In genomic region chr7:141392552-141393222, GRCm38 (mm10) we compare ENCODE assay signal across 8 mouse cellular contexts. TPM values are rescaled to one million over a fixed set of nuclear protein-coding genes. Genes with fewer than 3 reads are reported as not detected.
DNase-seq lines count a peak whose midpoint lies in the region; ATAC-seq and TF ChIP-seq lines count a peak whose summit lies in the region.

No protein-coding gene starts in this region.

- intact Hi-C loops in gastrocnemius, adult 2 months (cut with DNase I): no loop called here

- H3K36me3 ChIP-seq in forebrain, embryonic 15.5 days: peaks cover 13% of the 10 kb centered on the region
- peaks cover 25% of the 10 kb centered on the region for H3K36me3 ChIP-seq in liver, embryonic 15.5 days (replicated peaks)
- peaks cover 10% of the 10 kb centered on the region; the same call in 1 of the 2 replicates for H3K36me3 ChIP-seq in stomach, embryonic 15.5 days

- no peak for DNase-seq in gastrocnemius, adult 2 months
- no peak for DNase-seq in gastrocnemius, postnatal 4 days (ENCODE audit: low spot score in 2 of 2)
- DNase-seq in MEL-GATA-1-ER (ENCODE audit: extremely low read depth, low read depth): peak; percentile 90
- DNase-seq in layer of hippocampus, postnatal 14 days (ENCODE audit: low spot score in 2 of 2): no peak
- DNase-seq in left cerebral cortex, adult 8-10 months (ENCODE audit: low spot score in 2 of 2): no peak

- peak overlapping the region; percentile 93 for H3K27ac ChIP-seq in gastrocnemius, adult 2 months
- peak overlapping the region; percentile 77 for H3K27ac ChIP-seq in forebrain, embryonic 15.5 days (replicated peaks)
- H3K27ac ChIP-seq in liver, embryonic 15.5 days (replicated peaks): peak overlapping the region; percentile 100
- peak overlapping the region; percentile 80 for H3K27ac ChIP-seq in stomach, embryonic 15.5 days

- H3K4me1 ChIP-seq in forebrain, embryonic 15.5 days: peaks cover 16% of the 10 kb centered on the region
- H3K4me1 ChIP-seq in liver, embryonic 15.5 days (replicated peaks): peaks cover 77% of the 10 kb centered on the region
- H3K4me1 ChIP-seq in stomach, embryonic 15.5 days: peaks cover 10% of the 10 kb centered on the region

- H3K9me3 ChIP-seq in forebrain, embryonic 15.5 days: no peaks in the 10 kb centered on the region
- no peaks in the 10 kb centered on the region for H3K9me3 ChIP-seq in liver, embryonic 15.5 days (replicated peaks)
- H3K9me3 ChIP-seq in stomach, embryonic 15.5 days: no peaks in the 10 kb centered on the region

- H3K4me3 ChIP-seq in gastrocnemius, adult 2 months: peak overlapping the region; percentile 96
- H3K4me3 ChIP-seq in forebrain, embryonic 15.5 days: peak overlapping the region; percentile 60
- peak overlapping the region; percentile 82 for H3K4me3 ChIP-seq in liver, embryonic 15.5 days (replicated peaks)
- H3K4me3 ChIP-seq in stomach, embryonic 15.5 days (replicated peaks): peak overlapping the region; percentile 87

- 11% methylated on average over 9 of the region's 9 CpGs for WGBS in forebrain, embryonic 15.5 days
- 13% methylated on average over 9 of the region's 9 CpGs for WGBS in liver, embryonic 15.5 days (ENCODE audit: insufficient replicate concordance)
- 26% methylated on average over 9 of the region's 9 CpGs for WGBS in stomach, embryonic 15.5 days

- peak overlapping the region; percentile 98 for H3K4me2 ChIP-seq in forebrain, embryonic 15.5 days (replicated peaks)
- H3K4me2 ChIP-seq in liver, embryonic 15.5 days: peak overlapping the region; percentile 96
- H3K4me2 ChIP-seq in stomach, embryonic 15.5 days: peak overlapping the region; percentile 88

- H3K27me3 ChIP-seq in forebrain, embryonic 15.5 days: 0 out of 2 replicates have a peak, but pooled peaks cover 3% of the 10 kb centered on the region
- no peaks in the 10 kb centered on the region for H3K27me3 ChIP-seq in liver, embryonic 15.5 days
- no peaks in the 10 kb centered on the region for H3K27me3 ChIP-seq in stomach, embryonic 15.5 days (replicated peaks)

- peak overlapping the region; percentile 83 for H3K9ac ChIP-seq in forebrain, embryonic 15.5 days (replicated peaks)
- peak overlapping the region; percentile 85 for H3K9ac ChIP-seq in liver, embryonic 15.5 days
- H3K9ac ChIP-seq in stomach, embryonic 15.5 days: peak overlapping the region; percentile 48

- ATAC-seq in forebrain, embryonic 15.5 days (replicated peaks): no peak
- ATAC-seq in liver, embryonic 15.5 days (ENCODE audit: insufficient read depth): peak; percentile 47
- ATAC-seq in stomach, embryonic 15.5 days (ENCODE audit: insufficient read depth, low FRiP score, low read depth): no peak; the same call in 1 of the 2 replicates

- TF ChIP-seq CTCF in gastrocnemius, adult 2 months (IDR thresholded peaks at IDR 0.05): no peak

RNA-seq across cellular contexts. Expression of gene Taldo1, which starts 0.7 kb away (rescaled TPM):
- total RNA-seq in gastrocnemius, adult 2 months (2021): 10 to 100 TPM; 77.5 to 88.3 TPM
- 100 to 1,000 TPM; 120 to 128 TPM for total RNA-seq in gastrocnemius, postnatal 4 days (2021)
- 375 and 378 TPM in 2 replicates for polyA plus RNA-seq in forebrain, embryonic 15.5 days (2015; fragmentation: Nextera tagmentation; extraction: Ambion mirVana)
- polyA plus RNA-seq in liver, embryonic 15.5 days (2015; fragmentation: Nextera tagmentation; extraction: Ambion mirVana): 409 and 415 TPM in 2 replicates
- polyA plus RNA-seq in stomach, embryonic 15.5 days (2015; fragmentation: Nextera tagmentation; extraction: Ambion mirVana): 347 and 384 TPM in 2 replicates
- 100 to 1,000 TPM; 129 to 140 TPM for total RNA-seq in layer of hippocampus, postnatal 14 days (2021)
- 100 to 1,000 TPM in 3 of 4 experiments, 10 to 100 TPM in 1; 99.3 to 109 (median 106) TPM for total RNA-seq in left cerebral cortex, adult 8-10 months (2022)

RNA-seq across cellular contexts. Expression of gene Gatd1, which starts 21.2 kb away (rescaled TPM):
- 1 to 10 TPM; 5.5 to 8.3 TPM for total RNA-seq in gastrocnemius, adult 2 months (2021)
- total RNA-seq in gastrocnemius, postnatal 4 days (2021): 10 to 100 TPM; 18.3 to 19.5 TPM
- polyA plus RNA-seq in forebrain, embryonic 15.5 days (2015; fragmentation: Nextera tagmentation; extraction: Ambion mirVana): 62.2 and 64.2 TPM in 2 replicates
- polyA plus RNA-seq in liver, embryonic 15.5 days (2015; fragmentation: Nextera tagmentation; extraction: Ambion mirVana): 15.0 and 15.7 TPM in 2 replicates
- 51.1 and 53.0 TPM in 2 replicates for polyA plus RNA-seq in stomach, embryonic 15.5 days (2015; fragmentation: Nextera tagmentation; extraction: Ambion mirVana)
- total RNA-seq in layer of hippocampus, postnatal 14 days (2021): 10 to 100 TPM; 37.4 to 37.6 TPM
- 10 to 100 TPM; 40.6 to 48.1 (median 44.6) TPM for total RNA-seq in left cerebral cortex, adult 8-10 months (2022)

RNA-seq across cellular contexts. Expression of gene Cend1, which starts 36.6 kb away (rescaled TPM):
- under 1 TPM; 0.28 to 0.31 TPM for total RNA-seq in gastrocnemius, adult 2 months (2021)
- total RNA-seq in gastrocnemius, postnatal 4 days (2021): under 1 TPM; 0.34 to 0.49 TPM
- 47.0 and 50.4 TPM in 2 replicates for polyA plus RNA-seq in forebrain, embryonic 15.5 days (2015; fragmentation: Nextera tagmentation; extraction: Ambion mirVana)
- not detected in 2 replicates for polyA plus RNA-seq in liver, embryonic 15.5 days (2015; fragmentation: Nextera tagmentation; extraction: Ambion mirVana)
- polyA plus RNA-seq in stomach, embryonic 15.5 days (2015; fragmentation: Nextera tagmentation; extraction: Ambion mirVana): 2.5 TPM in 2 replicates
- total RNA-seq in layer of hippocampus, postnatal 14 days (2021): 100 to 1,000 TPM; 332 to 341 TPM
- total RNA-seq in left cerebral cortex, adult 8-10 months (2022): 100 to 1,000 TPM; 286 to 326 (median 299) TPM

RNA-seq across cellular contexts. Expression of gene Slc25a22, which starts 45.0 kb away (rescaled TPM):
- total RNA-seq in gastrocnemius, adult 2 months (2021): 10 to 100 TPM; 18.6 to 26.1 TPM
- 10 to 100 TPM; 16.4 to 25.2 TPM for total RNA-seq in gastrocnemius, postnatal 4 days (2021)
- polyA plus RNA-seq in forebrain, embryonic 15.5 days (2015; fragmentation: Nextera tagmentation; extraction: Ambion mirVana): 83.1 and 86.3 TPM in 2 replicates
- polyA plus RNA-seq in liver, embryonic 15.5 days (2015; fragmentation: Nextera tagmentation; extraction: Ambion mirVana): 18.7 and 20.5 TPM in 2 replicates
- polyA plus RNA-seq in stomach, embryonic 15.5 days (2015; fragmentation: Nextera tagmentation; extraction: Ambion mirVana): 26.9 and 27.2 TPM in 2 replicates
- total RNA-seq in layer of hippocampus, postnatal 14 days (2021): 100 to 1,000 TPM; 366 to 390 TPM
- total RNA-seq in left cerebral cortex, adult 8-10 months (2022): 100 to 1,000 TPM; 245 to 266 (median 253) TPM

RNA-seq across cellular contexts. Expression of gene Pidd1, which starts 51.1 kb away (rescaled TPM):
- under 1 TPM; 0.08 to 0.20 TPM for total RNA-seq in gastrocnemius, adult 2 months (2021)
- 1 to 10 TPM; 4.0 to 4.5 TPM for total RNA-seq in gastrocnemius, postnatal 4 days (2021)
- polyA plus RNA-seq in forebrain, embryonic 15.5 days (2015; fragmentation: Nextera tagmentation; extraction: Ambion mirVana): 7.8 and 9.5 TPM in 2 replicates
- 10.3 and 10.7 TPM in 2 replicates for polyA plus RNA-seq in liver, embryonic 15.5 days (2015; fragmentation: Nextera tagmentation; extraction: Ambion mirVana)
- polyA plus RNA-seq in stomach, embryonic 15.5 days (2015; fragmentation: Nextera tagmentation; extraction: Ambion mirVana): 8.5 and 8.6 TPM in 2 replicates
- total RNA-seq in layer of hippocampus, postnatal 14 days (2021): 1 to 10 TPM; 1.9 TPM
- 1 to 10 TPM in 3 of 4 experiments, under 1 TPM in 1; 0.88 to 2.5 (median 1.3) TPM for total RNA-seq in left cerebral cortex, adult 8-10 months (2022)

Comparison
In these comparisons a context has a peak if more than half of its experiments do, and no peak if none do; other contexts are left out.
1. RNA of gene Cend1, which starts 36.6 kb away (total RNA-seq): 332 to 341 TPM in layer of hippocampus, postnatal 14 days and 286 to 326 TPM in left cerebral cortex, adult 8-10 months; 0.34 to 0.49 TPM in gastrocnemius, postnatal 4 days and 0.28 to 0.31 TPM in gastrocnemius, adult 2 months; every median in the first group is over 100 times any median in the second.
2. Peak in every context shown above with its lines, with median percentiles within 50 percentile points of each other: H3K27ac ChIP-seq, H3K4me3 ChIP-seq, H3K4me2 ChIP-seq and H3K9ac ChIP-seq.